Mouse (Mus musculus) CH12.LX (cell line): ENCODE results near the gene Ston1. TPM values are rescaled to one million over a fixed set of nuclear protein-coding genes. Genes with fewer than 3 reads are reported as not detected.

Source experiments
- DNase-seq: peaks from one replicate; pipeline ENCODE4 v3.0.0-alpha.2; 2013; ENCODE audit errors: extremely low read depth
- H3K27ac ChIP-seq: 2 replicates; pipeline ENCODE4 v1.5.1; 2012; ENCODE audit warnings: low read depth, mild to moderate bottlenecking, control low read depth, moderate library complexity; ENCODE audit not compliant: insufficient read depth
- H3K27me3 ChIP-seq: replicated peaks from 2 replicates; pipeline ENCODE3; 2012; ENCODE audit warnings: inconsistent platforms
- H3K36me3 ChIP-seq, 2 experiments: replicated peaks in 1 of 2; 2 replicates each; pipeline versions ENCODE3 to v1.6.1; 2012; ENCODE audit warnings: inconsistent platforms in 1 of 2, low read length in 1 of 2, mild to moderate bottlenecking in 1 of 2, mixed read lengths in 1 of 2, moderate library complexity in 1 of 2; ENCODE audit not compliant: control insufficient read depth in 1 of 2, insufficient read depth in 1 of 2
- H3K4me1 ChIP-seq, 2 experiments: 2 replicates each; pipeline ENCODE4 v1.6.1; 2012; ENCODE audit warnings: inconsistent platforms in 1 of 2, moderate library complexity in 1 of 2; ENCODE audit not compliant: insufficient read depth in 2 of 2, control insufficient read depth in 1 of 2
- H3K4me2 ChIP-seq: 2 replicates; pipeline ENCODE4 v1.6.1; 2012; ENCODE audit warnings: low read depth, mild to moderate bottlenecking, control low read depth; ENCODE audit not compliant: poor library complexity, insufficient read depth, severe bottlenecking
- H3K4me3 ChIP-seq, 3 experiments: fragments of 150-350 bp in 1 of 3; sonication (generic) in 1 of 3; replicated peaks in 1 of 3; 2 replicates each; pipeline versions ENCODE3 to v1.5.1; 2011 to 2012; ENCODE audit warnings: low read depth in 2 of 3, low read length in 2 of 3, mild to moderate bottlenecking in 2 of 3, moderate library complexity in 2 of 3, control low read depth in 1 of 3, improper control_type of control experiment in 1 of 3, inconsistent platforms in 1 of 3, mixed read lengths in 1 of 3; ENCODE audit not compliant: poor library complexity in 1 of 3
- H3K79me2 ChIP-seq: replicated peaks from 2 replicates; pipeline ENCODE4 v1.6.1; 2012; ENCODE audit warnings: mild to moderate bottlenecking, moderate library complexity; ENCODE audit not compliant: control insufficient read depth, poor library complexity, insufficient read depth, severe bottlenecking; ENCODE audit errors: extremely low read depth
- H3K9ac ChIP-seq: 2 replicates; pipeline ENCODE4 v1.6.1; 2012; ENCODE audit warnings: low read depth, mild to moderate bottlenecking, control low read depth, moderate library complexity; ENCODE audit not compliant: insufficient read depth
- H3K9me3 ChIP-seq: replicated peaks from 2 replicates; pipeline ENCODE3; 2012; ENCODE audit warnings: low read length, inconsistent platforms, mixed read lengths
- CHD1 ChIP-seq: IDR thresholded peaks from 2 replicates; pipeline ENCODE4 v1.6.1; 2012; ENCODE audit warnings: low read depth, low read length, improper control_type of control experiment, inconsistent platforms
- CHD2 ChIP-seq: IDR thresholded peaks from 2 replicates; pipeline ENCODE4 v1.6.1; 2011; ENCODE audit warnings: low read length, improper control_type of control experiment
- CTCF ChIP-seq, 2 experiments: IDR thresholded peaks in 1 of 2; conservative IDR thresholded peaks in 1 of 2; 2 replicates each; pipeline ENCODE4 v1.5.1; 2011 to 2012; ENCODE audit warnings: low read depth in 2 of 2, low read length in 2 of 2, improper control_type of control experiment in 1 of 2, inconsistent platforms in 1 of 2, mild to moderate bottlenecking in 1 of 2, moderate library complexity in 1 of 2
- GABPA ChIP-seq: IDR thresholded peaks from 2 replicates; pipeline ENCODE4 v1.6.1; 2012; ENCODE audit warnings: low read depth, low read length, improper control_type of control experiment, inconsistent platforms; ENCODE audit not compliant: insufficient replicate concordance
- HCFC1 ChIP-seq: IDR thresholded peaks from 2 replicates; pipeline ENCODE4 v1.6.1; 2012; ENCODE audit warnings: low read depth, mild to moderate bottlenecking, inconsistent platforms, low read length, improper control_type of control experiment
- JUN ChIP-seq: IDR thresholded peaks from 2 replicates; pipeline ENCODE4 v1.6.1; 2011; ENCODE audit warnings: low read depth, mild to moderate bottlenecking, low read length, improper control_type of control experiment, moderate library complexity; ENCODE audit not compliant: insufficient read depth
- JUND ChIP-seq: conservative IDR thresholded peaks from 2 replicates; pipeline ENCODE4 v1.6.1; 2011; ENCODE audit warnings: low read depth, low read length, improper control_type of control experiment
- KAT2A ChIP-seq: IDR thresholded peaks from 2 replicates; pipeline ENCODE4 v1.6.1; 2012; ENCODE audit warnings: low read length, improper control_type of control experiment, inconsistent platforms; ENCODE audit not compliant: insufficient replicate concordance
- MAX ChIP-seq: IDR thresholded peaks from 2 replicates; pipeline ENCODE4 v1.6.1; 2011; ENCODE audit warnings: low read length, improper control_type of control experiment
- MAZ ChIP-seq: IDR thresholded peaks from 2 replicates; pipeline ENCODE4 v1.6.1; 2012; ENCODE audit warnings: low read depth, mild to moderate bottlenecking, inconsistent platforms, low read length, improper control_type of control experiment, moderate library complexity
- MYC ChIP-seq: IDR thresholded peaks from 2 replicates; pipeline ENCODE4 v1.6.1; 2011; ENCODE audit warnings: low read depth, mild to moderate bottlenecking, improper control_type of control experiment, low read length
- NELFE ChIP-seq: IDR thresholded peaks from 2 replicates; pipeline ENCODE4 v1.6.1; 2011; ENCODE audit warnings: low read depth, low read length, improper control_type of control experiment
- NRF1 ChIP-seq: IDR thresholded peaks from 2 replicates; pipeline ENCODE4 v1.6.1; 2014; ENCODE audit warnings: low read depth, mild to moderate bottlenecking, inconsistent platforms, low read length, improper control_type of control experiment, moderate library complexity
- POLR2A ChIP-seq: IDR thresholded peaks from 2 replicates; pipeline ENCODE4 v1.6.1; 2011; ENCODE audit warnings: low read depth, mild to moderate bottlenecking, improper control_type of control experiment, low read length
- RAD21 ChIP-seq: IDR thresholded peaks from 2 replicates; pipeline ENCODE4 v1.6.1; 2011; ENCODE audit warnings: low read depth, mild to moderate bottlenecking, low read length, improper control_type of control experiment, moderate library complexity
- RCOR1 ChIP-seq: conservative IDR thresholded peaks from 2 replicates; pipeline ENCODE4 v1.6.1; 2012; ENCODE audit warnings: low read depth, mild to moderate bottlenecking, inconsistent platforms, low read length, improper control_type of control experiment
- SMC3 ChIP-seq: IDR thresholded peaks from 2 replicates; pipeline ENCODE4 v1.6.1; 2011; ENCODE audit warnings: low read depth, low read length, improper control_type of control experiment
- TBP ChIP-seq: conservative IDR thresholded peaks from 2 replicates; pipeline ENCODE4 v1.6.1; 2011; ENCODE audit warnings: low read depth, low read length, improper control_type of control experiment
- TCF12 ChIP-seq: IDR thresholded peaks from 2 replicates; pipeline ENCODE4 v1.6.1; 2014; ENCODE audit warnings: low read depth, mild to moderate bottlenecking, inconsistent platforms, low read length, improper control_type of control experiment
- USF2 ChIP-seq: conservative IDR thresholded peaks from 2 replicates; pipeline ENCODE4 v1.6.1; 2011; ENCODE audit warnings: low read depth, low read length, improper control_type of control experiment
- ZKSCAN1 ChIP-seq: IDR thresholded peaks from 2 replicates; pipeline ENCODE4 v1.6.1; 2012; ENCODE audit warnings: low read depth, inconsistent platforms, low read length, improper control_type of control experiment, borderline replicate concordance
- ZMIZ1 ChIP-seq: IDR thresholded peaks from 2 replicates; pipeline ENCODE4 v1.6.1; 2012; ENCODE audit warnings: low read depth, mild to moderate bottlenecking, inconsistent platforms, low read length, improper control_type of control experiment
- dilution Hi-C: fragments of 300-500 bp; cut with MboI; formaldehyde crosslinking; loops from 2 replicates; pipeline ENCODE4 v1.14.3; 2020; ENCODE audit warnings: low sequenced_read_pairs; ENCODE audit not compliant: extremely low pct_unique_long_range_greater_than_20kb, extremely low pct_ligation_motif_present
- in situ Hi-C: fragments of 300-500 bp; cut with MboI; formaldehyde crosslinking; loops from 3 replicates; pipeline ENCODE4 v1.14.3; 2019; ENCODE audit warnings: low sequenced_read_pairs, low pct_ligation_motif_present, low pct_unique_long_range_greater_than_20kb, mixed read lengths
- polyA plus RNA-seq: library from polyadenylated mRNA; unstranded; fragments of >175 nt; gene quantifications from 2 replicates; pipeline ENCODE4 v1.2.1, GENCODE M21; 2012; ENCODE audit warnings: low read depth; ENCODE audit not compliant: insufficient read length
- total RNA-seq, 2 experiments: library from RNA; depleted of rRNA; stranded (reverse); fragments of 300-350 nt in 1 of 2; fragments of >200 nt in 1 of 2; gene quantifications; 2 replicates each; pipeline ENCODE4 v1.2.3; 2012 to 2014

Ston1 gene
- total and polyA plus RNA-seq, 3 experiments: 0.98 to 6.0 (median 1.1) TPM

DNA sequence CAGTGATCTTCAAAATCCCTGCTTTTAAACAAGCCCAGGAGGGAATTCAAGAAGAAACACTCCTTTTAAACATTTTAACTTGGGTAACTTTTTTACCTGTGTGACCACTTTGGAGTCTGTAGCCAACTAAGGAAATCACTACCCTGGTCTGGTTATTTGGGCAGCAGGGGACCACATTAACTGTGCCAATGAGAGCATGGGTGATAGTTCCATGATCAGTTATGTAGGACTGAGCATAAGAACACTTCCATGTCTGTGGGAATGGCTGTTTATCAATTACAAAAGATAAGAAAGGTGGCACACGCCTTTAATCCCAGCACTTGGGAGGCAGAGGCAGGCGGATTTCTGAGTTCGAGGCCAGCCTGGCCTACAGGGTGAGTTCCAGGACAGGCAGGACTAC is 49.7 kb downstream of the Ston1 start:
- in situ Hi-C loops: loop anchor here (25.0 kb wide), 1 partner anchor 385 kb away; no protein-coding TSS in a partner anchor

DNA sequence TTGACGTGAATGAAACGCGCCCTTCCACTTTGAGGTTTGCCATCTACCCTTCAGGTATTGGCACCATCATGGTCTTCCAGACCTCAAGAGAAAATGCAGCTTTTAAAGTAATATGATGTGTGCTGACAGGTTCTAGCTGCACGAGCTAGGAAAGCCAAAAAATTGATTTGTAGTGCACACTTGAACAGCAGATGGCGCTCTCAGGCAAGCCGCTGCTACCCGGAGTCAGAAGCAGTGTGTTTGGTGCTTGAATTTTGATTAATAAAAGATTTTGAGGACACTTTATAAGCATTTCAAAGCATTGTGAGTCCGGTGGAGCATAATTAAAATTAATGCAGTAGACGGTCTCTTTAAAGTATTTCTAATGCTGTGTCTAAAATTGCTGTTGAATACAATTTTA is 54.5 kb downstream of the Ston1 start:
- no peaks in the 10 kb centered on the region for H3K79me2 ChIP-seq
- H3K4me2 ChIP-seq: no peak overlapping the region
- H3K4me1 ChIP-seq: no peaks in the 10 kb centered on the region; a peak in 1 of 4 replicates
- dilution Hi-C loops (no loop called here), in situ Hi-C loops (loop anchor here (10.0 kb wide), 1 partner anchor 103 kb away; no protein-coding TSS in a partner anchor)
- H3K36me3 ChIP-seq: peaks cover 0 to 6% of the 10 kb centered on the region in 2 experiments
- H3K9ac ChIP-seq: no peak overlapping the region
- no peak overlapping the region for H3K27ac ChIP-seq
- TF ChIP-seq RCOR1 (no peak), HCFC1 (no peak), ZKSCAN1 (no peak), GABPA (no peak), ZMIZ1 (no peak), RAD21 (peak; percentile 83), NELFE (no peak), SMC3 (peak; percentile 66), CTCF (conservative IDR thresholded peaks at IDR 0.05 in 1 of 2, IDR thresholded peaks at IDR 0.05 in 1 of 2; ENCODE audit: low read depth in 2 of 2, low read length in 2 of 2) (peak; percentile 76 to 80)
- H3K9me3 ChIP-seq: peaks cover 4% of the 10 kb centered on the region
- H3K4me3 ChIP-seq: no peak overlapping the region
- peak; percentile 55 for DNase-seq
- no peaks in the 10 kb centered on the region for H3K27me3 ChIP-seq

More for the DNA sequence above, 49.7 kb downstream of the Ston1 start:
- H3K4me2 ChIP-seq: no peak overlapping the region
- no peak overlapping the region for H3K9ac ChIP-seq
- H3K79me2 ChIP-seq: no peaks in the 10 kb centered on the region
- peaks cover 0 to 12% of the 10 kb centered on the region in 2 experiments for H3K36me3 ChIP-seq
- dilution Hi-C loops: no loop called here
- no peak for DNase-seq
- no peaks in the 10 kb centered on the region for H3K27me3 ChIP-seq
- peaks cover 4% of the 10 kb centered on the region for H3K9me3 ChIP-seq
- H3K4me3 ChIP-seq: no peak overlapping the region
- H3K27ac ChIP-seq: no peak overlapping the region
- TF ChIP-seq MAX (no peak), CHD1 (no peak), NELFE (no peak), CHD2 (no peak), NRF1 (no peak), CTCF (conservative IDR thresholded peaks at IDR 0.05 in 1 of 2, IDR thresholded peaks at IDR 0.05 in 1 of 2; ENCODE audit: low read depth in 2 of 2, low read length in 2 of 2) (no peak), TBP (no peak), TCF12 (no peak), KAT2A (no peak), ZMIZ1 (no peak), JUN (no peak), MAZ (no peak), JUND (no peak), POLR2A (no peak), MYC (no peak), ZKSCAN1 (no peak), USF2 (no peak)
- H3K4me1 ChIP-seq: peaks cover 5 to 16% of the 10 kb centered on the region in 2 experiments
